Mouse (Mus musculus): ENCODE results near the gene Taar8c. TPM values are rescaled to one million over a fixed set of nuclear protein-coding genes. Genes with fewer than 3 reads are reported as not detected.
A peak's percentile ranks its signal among the peaks of the same experiment; 100 is the strongest.
"Not testable (repeated sequence)": the region's sequence is repeated elsewhere in the genome, so short reads cannot be mapped to it uniquely, and the experiment has no call there.

Gene Taar8c
- not detected for total RNA-seq (2021)
- long read RNA-seq, experiment 1 = 0 reads
- long read RNA-seq, experiment 2 = 0 reads

- not testable (repeated sequence) for DNase-seq
Observed at GRCm38 (mm10) chr10:24101812-24102211, at the start of gene Taar8c. Taar8c (minus strand) TSS chr10:24101912.

GRCm38 (mm10) chr10:24150086-24150485 lies 48.4 kb upstream of the Taar8c start:
- no peak for DNase-seq

- peak; percentile 96 for DNase-seq
Observed at GRCm38 (mm10) chr10:24149135-24149781, 47.5 kb upstream of the Taar8c start, which contains the start of gene Stx7. Stx7 (plus strand) TSS chr10:24149302.

GRCm38 (mm10) chr10:24142735-24143134 lies 41.0 kb upstream of the Taar8c start:
- DNase-seq = no peak

- no peak for DNase-seq
Observed at GRCm38 (mm10) chr10:24138623-24139261, 37.0 kb upstream of the Taar8c start.

GRCm38 (mm10) chr10:24134071-24134645 lies 32.4 kb upstream of the Taar8c start:
- no peak for DNase-seq

GRCm38 (mm10) chr10:24133132-24133531 lies 31.4 kb upstream of the Taar8c start:
- no peak for DNase-seq

- DNase-seq = no peak
Observed at GRCm38 (mm10) chr10:24132273-24132672, 30.6 kb upstream of the Taar8c start.

- peak; percentile 73 for DNase-seq
Observed at GRCm38 (mm10) chr10:24131451-24132262, 29.9 kb upstream of the Taar8c start.

GRCm38 (mm10) chr10:24111116-24111778 lies 9.5 kb upstream of the Taar8c start:
- DNase-seq = peak; percentile 69

- not testable (repeated sequence) for DNase-seq
Observed at GRCm38 (mm10) chr10:24109434-24109833, 7.7 kb upstream of the Taar8c start, which contains the start of gene Taar9. Taar9 (minus strand) TSS chr10:24109534.

- no peak for DNase-seq
Observed at GRCm38 (mm10) chr10:24108236-24108635, 6.5 kb upstream of the Taar8c start.

- no peak for DNase-seq
Observed at GRCm38 (mm10) chr10:24107747-24108146, 6.0 kb upstream of the Taar8c start.

- not testable (repeated sequence) for DNase-seq
Observed at GRCm38 (mm10) chr10:24103299-24103698, 1.6 kb upstream of the Taar8c start.

- DNase-seq = not testable (repeated sequence)
Observed at GRCm38 (mm10) chr10:24097010-24097409, 4.7 kb downstream of the Taar8c start.

- DNase-seq = no peak
Observed at GRCm38 (mm10) chr10:24092194-24092593, 9.5 kb downstream of the Taar8c start, which contains the start of gene Taar8b. Taar8b (minus strand) TSS chr10:24092294.

- DNase-seq = no peak
Observed at GRCm38 (mm10) chr10:24087168-24087567, 14.5 kb downstream of the Taar8c start.

- DNase-seq = no peak
Observed at GRCm38 (mm10) chr10:24086555-24086954, 15.2 kb downstream of the Taar8c start.

- DNase-seq = no peak
Observed at GRCm38 (mm10) chr10:24085936-24086335, 15.8 kb downstream of the Taar8c start.

GRCm38 (mm10) chr10:24080166-24080565 lies 21.5 kb downstream of the Taar8c start:
- DNase-seq = peak; percentile 61

GRCm38 (mm10) chr10:24076200-24076599 lies 25.5 kb downstream of the Taar8c start, which contains the start of gene Taar8a:
Taar8a (plus strand) TSS chr10:24076500.
- DNase-seq = not testable (repeated sequence)

GRCm38 (mm10) chr10:24074751-24075150 lies 27.0 kb downstream of the Taar8c start:
- not testable (repeated sequence) for DNase-seq

Data from adrenal gland, postnatal 10 days (tissue).